Mouse (Mus musculus) heart, embryonic 16.5 days (tissue): ENCODE measurements at regions not wholly inside any gene's neighbourhood (a gene's known extent, or its start where the extent isn't known, plus 50 kb on each side); places are given as distances from the start of the nearest gene placed in this dataset.
"Not testable (repeated sequence)": the region's sequence is repeated elsewhere in the genome, so short reads cannot be mapped to it uniquely, and the experiment has no call there.

Source experiments
- ATAC-seq: fragments of 200-750 bp; cut with Nextera tagmentation; replicated peaks from 2 replicates; pipeline ENCODE4 v1.8.0; 2017; ENCODE audit warnings: moderate number of reproducible peaks; ENCODE audit not compliant: insufficient read depth, low FRiP score; ENCODE audit errors: extremely low read depth
- H3K27ac ChIP-seq: fragments of 300-500 bp; sonication (generic); 2 replicates; pipeline ENCODE4 v1.5.1; 2014; ENCODE audit warnings: mild to moderate bottlenecking, low read length, control low read depth, moderate library complexity
- H3K27me3 ChIP-seq: fragments of 300-500 bp; sonication (generic); 2 replicates; pipeline ENCODE4 v1.6.1; 2014; ENCODE audit warnings: low read length, mixed read lengths; ENCODE audit not compliant: control insufficient read depth, insufficient read depth
- H3K36me3 ChIP-seq: fragments of 300-500 bp; sonication (generic); 2 replicates; pipeline ENCODE4 v1.6.1; 2014; ENCODE audit not compliant: control insufficient read depth, insufficient read depth
- H3K4me1 ChIP-seq: fragments of 300-500 bp; sonication (generic); 2 replicates; pipeline ENCODE4 v1.6.1; 2014; ENCODE audit warnings: low read length, mixed read lengths; ENCODE audit not compliant: control insufficient read depth, insufficient read depth
- H3K4me2 ChIP-seq: fragments of 300-500 bp; sonication (generic); 2 replicates; pipeline ENCODE4 v1.6.1; 2014; ENCODE audit warnings: low read depth, mild to moderate bottlenecking, control low read depth, low read length
- H3K4me3 ChIP-seq: fragments of 300-500 bp; sonication (generic); 2 replicates; pipeline ENCODE4 v1.5.1; 2014; ENCODE audit warnings: mild to moderate bottlenecking, control low read depth, low read length
- H3K9ac ChIP-seq: fragments of 300-500 bp; sonication (generic); 2 replicates; pipeline ENCODE4 v1.6.1; 2014; ENCODE audit warnings: low read length, control low read depth
- H3K9me3 ChIP-seq: fragments of 300-500 bp; sonication (generic); replicated peaks from 2 replicates; pipeline ENCODE4 v1.6.1; 2016; ENCODE audit warnings: low read length; ENCODE audit not compliant: control insufficient read depth
- WGBS: fragments of 180-500 bp; shearing (Covaris S2); extraction: QIAGEN DNeasy Blood & Tissue Kit; methylation state at CpG from one replicate; pipeline ENCODE4 v1.1.7; 2014; 5-methylcytosine and 5-hydroxymethylcytosine counted together

DNA sequence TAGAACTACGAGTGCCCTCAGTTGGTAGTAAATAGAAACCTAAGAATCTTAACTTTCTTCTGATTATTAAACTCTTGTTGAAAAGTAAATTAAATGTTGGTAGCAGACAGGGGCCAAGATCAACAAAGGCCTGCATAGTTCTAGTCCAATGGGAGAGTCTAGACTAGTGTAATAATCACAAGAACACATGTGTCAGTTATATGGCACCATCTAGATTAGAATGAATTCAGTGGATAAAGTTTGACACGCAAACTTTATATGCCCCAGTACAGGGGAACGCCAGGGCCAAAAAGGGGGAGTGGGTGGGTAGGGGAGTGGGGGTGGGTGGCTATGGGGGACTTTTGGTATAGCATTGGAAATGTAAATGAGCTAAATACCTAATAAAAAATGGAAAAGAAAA lies 176.9 kb downstream of the Ube2e3 start:
- not testable (repeated sequence) for H3K9me3 ChIP-seq, H3K36me3 ChIP-seq, ATAC-seq, H3K27ac ChIP-seq, H3K4me2 ChIP-seq, H3K9ac ChIP-seq, H3K27me3 ChIP-seq, H3K4me1 ChIP-seq, H3K4me3 ChIP-seq
- WGBS, result 74% methylated on average over 3 of the region's 3 CpGs

- no peak for ATAC-seq
- H3K9me3 ChIP-seq, result no peaks in the 10 kb centered on the region
- H3K4me3 ChIP-seq, result no peak overlapping the region
- no peaks in the 10 kb centered on the region for H3K27me3 ChIP-seq
- peaks cover 2% of the 10 kb centered on the region; the same call in 1 of the 2 replicates for H3K4me1 ChIP-seq
- H3K4me2 ChIP-seq, result no peak overlapping the region
- no peaks in the 10 kb centered on the region for H3K36me3 ChIP-seq
- no peak overlapping the region for H3K27ac ChIP-seq
- WGBS, result 63% methylated on average over 4 of the region's 4 CpGs
- no peak overlapping the region for H3K9ac ChIP-seq
Measured at GRCm38 (mm10) chr2:79045508-79045907, 177.6 kb downstream of the Ube2e3 start.

- H3K9ac ChIP-seq, result no peak overlapping the region
- no peaks in the 10 kb centered on the region for H3K4me1 ChIP-seq
- H3K36me3 ChIP-seq, result no peaks in the 10 kb centered on the region
- no peak overlapping the region for H3K27ac ChIP-seq
- no peak overlapping the region for H3K4me2 ChIP-seq
- 67% methylated on average over 7 of the region's 7 CpGs for WGBS
- no peak for ATAC-seq
- H3K4me3 ChIP-seq, result no peak overlapping the region
- no peaks in the 10 kb centered on the region for H3K9me3 ChIP-seq
- H3K27me3 ChIP-seq, result no peaks in the 10 kb centered on the region
Measured at GRCm38 (mm10) chr2:79048020-79048419, 180.1 kb downstream of the Ube2e3 start.

DNA sequence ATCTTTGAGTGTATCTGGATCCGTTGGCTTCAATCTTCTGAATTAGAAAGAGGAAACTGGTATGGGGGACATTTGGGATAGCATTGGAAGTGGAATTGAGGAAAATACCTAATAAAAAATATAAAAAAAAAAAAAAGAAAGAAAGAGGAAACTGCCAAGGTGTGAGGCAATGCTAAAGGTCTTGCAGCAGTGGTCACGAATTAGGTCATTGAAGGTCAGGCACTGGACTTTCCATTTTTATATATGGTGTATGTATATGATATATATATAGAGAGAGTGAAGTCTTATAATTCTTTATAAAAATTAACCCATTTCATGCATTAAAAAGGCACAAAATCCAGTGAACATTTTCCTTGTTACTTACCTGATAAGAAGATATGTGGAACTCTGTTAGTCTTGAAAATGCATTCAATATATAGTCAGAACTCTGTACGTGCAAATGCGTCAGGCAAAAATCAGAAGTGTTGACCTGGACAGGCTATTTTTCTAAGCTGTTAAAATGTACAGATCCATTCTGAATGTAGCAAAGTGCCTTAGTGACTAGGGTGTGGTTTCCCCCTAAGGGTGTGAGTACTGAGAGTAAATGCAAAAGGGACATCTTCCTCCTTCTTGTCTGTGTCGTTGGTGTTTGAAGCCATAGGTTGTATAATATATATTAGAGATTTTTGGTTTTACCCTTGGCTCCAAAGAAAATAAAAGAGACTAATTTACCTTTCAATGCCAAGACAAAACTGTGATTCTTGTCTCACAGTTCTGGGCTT lies 181.0 kb downstream of the Ube2e3 start:
- 91% methylated on average over 5 of the region's 5 CpGs for WGBS
- Histone ChIP-seq H3K4me3 (no peak overlapping the region), H3K9me3 (no peaks in the 10 kb centered on the region), H3K4me1 (no peaks in the 10 kb centered on the region), H3K9ac (no peak overlapping the region), H3K4me2 (no peak overlapping the region), H3K36me3 (no peaks in the 10 kb centered on the region), H3K27ac (no peak overlapping the region), H3K27me3 (no peaks in the 10 kb centered on the region)
- no peak for ATAC-seq

DNA sequence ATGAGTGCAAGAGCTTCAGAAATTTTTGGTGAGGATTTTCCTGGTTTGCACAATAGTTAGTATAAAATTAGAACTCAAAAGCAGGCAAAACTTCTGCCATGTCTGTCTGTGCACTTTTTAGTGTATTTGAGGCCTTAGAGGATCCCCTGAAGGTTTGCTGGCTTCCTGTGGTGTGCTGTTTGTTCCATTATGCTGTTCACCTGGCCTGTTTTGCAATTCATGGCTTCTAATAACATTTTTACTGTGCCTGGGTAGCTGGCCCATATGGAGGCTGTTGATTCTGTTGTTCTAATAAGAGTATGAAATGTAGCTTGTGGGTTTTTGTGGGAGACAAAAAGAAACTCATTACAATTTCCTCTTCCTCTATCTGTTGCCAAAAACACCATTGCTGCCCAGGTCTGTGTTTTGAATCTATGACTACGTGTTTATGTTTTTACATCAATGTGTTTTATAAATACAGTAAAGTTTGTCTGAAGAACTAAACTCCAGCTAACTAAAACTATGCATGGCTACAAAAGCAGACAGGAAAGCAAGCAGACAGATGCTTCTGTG lies 182.6 kb downstream of the Ube2e3 start:
- no peak overlapping the region for H3K4me3 ChIP-seq
- H3K4me1 ChIP-seq, result no peaks in the 10 kb centered on the region
- H3K27me3 ChIP-seq, result no peaks in the 10 kb centered on the region
- H3K9me3 ChIP-seq, result no peaks in the 10 kb centered on the region
- no peak overlapping the region for H3K4me2 ChIP-seq
- H3K9ac ChIP-seq, result no peak overlapping the region
- ATAC-seq, result no peak
- no peak overlapping the region for H3K27ac ChIP-seq
- no peaks in the 10 kb centered on the region for H3K36me3 ChIP-seq
- WGBS, result 80% methylated on average over 1 of the region's 1 CpGs

DNA sequence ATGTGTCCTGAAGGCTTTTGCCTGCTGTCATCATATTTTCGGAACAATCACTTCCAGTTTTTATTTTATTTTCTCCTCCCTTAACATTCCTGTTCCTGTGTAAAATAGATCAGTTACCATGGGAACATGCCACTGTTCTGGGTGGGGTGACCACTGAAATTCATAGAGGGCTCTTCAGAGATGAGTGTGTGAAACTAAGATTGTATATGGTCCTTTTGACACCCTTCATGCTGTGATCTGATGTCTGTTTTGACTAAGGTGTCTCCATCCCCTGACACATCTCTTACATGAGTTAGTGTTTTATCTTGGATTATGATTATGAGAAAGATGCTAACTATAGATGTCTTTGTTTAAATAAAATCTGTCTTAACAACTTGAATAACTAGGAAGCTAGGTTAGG lies 184.3 kb downstream of the Ube2e3 start:
- no peaks in the 10 kb centered on the region for H3K36me3 ChIP-seq
- no peak overlapping the region for H3K9ac ChIP-seq
- no peak overlapping the region for H3K4me2 ChIP-seq
- H3K27ac ChIP-seq, result no peak overlapping the region
- WGBS, result 81% methylated on average over 1 of the region's 1 CpGs
- no peak for ATAC-seq
- H3K27me3 ChIP-seq, result no peaks in the 10 kb centered on the region
- no peaks in the 10 kb centered on the region for H3K9me3 ChIP-seq
- no peaks in the 10 kb centered on the region for H3K4me1 ChIP-seq
- no peak overlapping the region for H3K4me3 ChIP-seq

DNA sequence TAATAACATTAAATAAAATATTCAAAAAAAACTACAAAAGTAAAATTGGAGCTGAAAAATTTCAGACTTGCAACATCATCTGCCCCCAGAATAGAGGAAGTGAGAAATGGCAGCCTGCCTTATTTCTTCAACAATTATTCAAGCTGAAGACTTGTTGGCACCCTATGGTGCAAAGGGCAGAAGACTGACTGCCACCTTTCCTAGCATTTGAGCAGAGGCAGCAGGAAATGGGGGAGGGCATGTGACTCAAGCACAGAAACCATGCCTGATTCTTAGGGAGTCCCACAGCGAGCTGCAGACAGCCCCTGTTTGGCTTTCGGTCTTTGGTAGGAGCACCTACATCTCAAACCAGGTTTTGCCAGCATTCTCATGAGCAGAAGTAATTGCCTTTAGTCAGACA lies 188.2 kb downstream of the Ube2e3 start:
- Histone ChIP-seq H3K4me2 (no peak overlapping the region), H3K27me3 (no peaks in the 10 kb centered on the region), H3K36me3 (no peaks in the 10 kb centered on the region), H3K9ac (no peak overlapping the region), H3K27ac (no peak overlapping the region), H3K4me3 (no peak overlapping the region), H3K9me3 (no peaks in the 10 kb centered on the region), H3K4me1 (no peaks in the 10 kb centered on the region)
- 67% methylated on average over 2 of the region's 2 CpGs for WGBS
- no peak for ATAC-seq

- no peaks in the 10 kb centered on the region for H3K9me3 ChIP-seq
- no peak overlapping the region for H3K4me3 ChIP-seq
- no peaks in the 10 kb centered on the region for H3K27me3 ChIP-seq
- no peak overlapping the region for H3K4me2 ChIP-seq
- no peak overlapping the region for H3K9ac ChIP-seq
- no peak for ATAC-seq
- H3K36me3 ChIP-seq, result no peaks in the 10 kb centered on the region
- H3K27ac ChIP-seq, result no peak overlapping the region
- 89% methylated on average over 7 of the region's 7 CpGs for WGBS
- H3K4me1 ChIP-seq, result no peaks in the 10 kb centered on the region
Measured at GRCm38 (mm10) chr2:79059115-79059943, 191.4 kb downstream of the Ube2e3 start.

- H3K9me3 ChIP-seq, result no peaks in the 10 kb centered on the region
- H3K36me3 ChIP-seq, result no peaks in the 10 kb centered on the region
- H3K27ac ChIP-seq, result no peak overlapping the region
- no peak overlapping the region for H3K9ac ChIP-seq
- no peak overlapping the region for H3K4me3 ChIP-seq
- ATAC-seq, result no peak
- H3K4me1 ChIP-seq, result no peaks in the 10 kb centered on the region
- H3K4me2 ChIP-seq, result no peak overlapping the region
- H3K27me3 ChIP-seq, result no peaks in the 10 kb centered on the region
- WGBS, result 82% methylated on average over 4 of the region's 4 CpGs
Measured at GRCm38 (mm10) chr2:79059944-79060238, 192.0 kb downstream of the Ube2e3 start.
